Mouse (Mus musculus): ENCODE results near the gene Ano10. TPM values are rescaled to one million over a fixed set of nuclear protein-coding genes. Genes with fewer than 3 reads are reported as not detected.

The Ano10 gene
- total and polyA plus RNA-seq, 2 experiments, result 12.2 to 13.5 TPM

- WGBS, result 67% methylated on average over 3 of the region's 3 CpGs
- Histone ChIP-seq H3K4me3 (ENCODE audit: insufficient read depth, low read depth, low read length) (no peak overlapping the region), H3K9ac (ENCODE audit: low read depth, low read length) (no peak overlapping the region), H3K27ac (replicated peaks; ENCODE audit: insufficient read depth, low read depth, low read length) (no peak overlapping the region), H3K27me3 (ENCODE audit: control insufficient read depth, insufficient read depth, low read length) (no peaks in the 10 kb centered on the region), H3K4me1 (ENCODE audit: control insufficient read depth, insufficient read depth, low read length) (peaks cover 8% of the 10 kb centered on the region), H3K36me3 (ENCODE audit: control insufficient read depth, insufficient read depth, low read length) (no peaks in the 10 kb centered on the region), H3K79me2 (ENCODE audit: control insufficient read depth, insufficient read depth, low read length) (no peaks in the 10 kb centered on the region; the same call in 1 of the 2 replicates)
- no peak for DNase-seq (ENCODE audit: extremely low read depth, low read depth, low spot score)
- TF ChIP-seq CTCF (IDR thresholded peaks at IDR 0.05; ENCODE audit: low read depth, low read length), result no peak
- TF ChIP-seq POLR2A (IDR thresholded peaks at IDR 0.05; ENCODE audit: extremely low read depth, insufficient read depth, low read length), result no peak
These were observed 5.8 kb downstream of the Ano10 start for GRCm38 (mm10) chr9:122288416-122288815.

DNA sequence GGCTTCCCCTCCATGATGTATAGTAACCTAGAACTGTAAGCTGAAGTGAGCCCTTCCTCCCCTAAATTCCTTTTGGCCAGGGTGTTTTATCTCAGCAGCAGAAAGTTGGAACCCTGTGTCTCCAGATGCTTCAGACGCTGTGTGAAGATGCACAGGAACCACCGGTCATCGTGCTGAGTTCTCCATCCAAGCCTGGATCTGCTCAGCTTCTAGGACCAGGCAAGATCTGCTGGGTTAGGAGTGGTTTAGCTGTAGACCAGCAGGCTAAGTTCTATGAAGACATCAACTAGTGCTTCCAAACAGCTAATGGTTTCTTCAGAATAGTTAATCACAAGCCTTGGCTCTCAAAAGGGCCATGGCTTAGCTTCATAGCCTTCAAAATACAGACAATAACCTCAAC, 6.7 kb downstream of the Ano10 start:
- DNase-seq (ENCODE audit: extremely low read depth, low read depth, low spot score), result no peak
- H3K9ac ChIP-seq (ENCODE audit: low read depth, low read length), result no peak overlapping the region
- no peaks in the 10 kb centered on the region for H3K27me3 ChIP-seq (ENCODE audit: control insufficient read depth, insufficient read depth, low read length)
- no peaks in the 10 kb centered on the region for H3K36me3 ChIP-seq (ENCODE audit: control insufficient read depth, insufficient read depth, low read length)
- no peaks in the 10 kb centered on the region; the same call in 1 of the 2 replicates for H3K79me2 ChIP-seq (ENCODE audit: control insufficient read depth, insufficient read depth, low read length)
- H3K4me3 ChIP-seq (ENCODE audit: insufficient read depth, low read depth, low read length), result no peak overlapping the region
- no peak overlapping the region for H3K27ac ChIP-seq (replicated peaks; ENCODE audit: insufficient read depth, low read depth, low read length)
- 93% methylated on average over 3 of the region's 3 CpGs for WGBS
- H3K4me1 ChIP-seq (ENCODE audit: control insufficient read depth, insufficient read depth, low read length), result peaks cover 7% of the 10 kb centered on the region
- TF ChIP-seq CTCF (IDR thresholded peaks at IDR 0.05; ENCODE audit: low read depth, low read length), result no peak
- TF ChIP-seq POLR2A (IDR thresholded peaks at IDR 0.05; ENCODE audit: extremely low read depth, insufficient read depth, low read length), result no peak

DNA sequence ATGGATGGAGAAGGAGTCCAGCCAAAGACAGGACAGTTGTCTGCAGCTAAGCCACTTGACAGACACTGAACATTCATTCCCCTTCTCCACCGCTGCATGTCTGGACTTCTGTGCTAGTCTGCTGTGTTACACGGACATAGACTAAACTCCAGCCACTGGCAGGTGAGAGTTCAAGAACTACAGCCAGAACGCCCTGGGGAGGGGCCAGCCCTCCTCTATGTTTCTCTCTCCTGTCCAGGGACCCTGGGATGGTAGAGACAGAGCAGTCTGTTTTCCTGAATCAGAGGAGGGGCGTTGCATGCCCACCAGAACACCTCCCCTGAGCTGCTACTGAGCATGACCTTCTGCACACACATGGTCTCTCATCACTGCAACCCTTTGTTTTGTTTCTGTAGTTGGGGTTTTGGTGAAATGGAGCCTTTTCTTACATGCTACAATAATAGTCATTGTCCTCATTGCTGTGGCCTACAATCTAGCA, 8.4 kb downstream of the Ano10 start:
- 49% methylated on average over 4 of the region's 4 CpGs for WGBS
- Histone ChIP-seq H3K4me1 (ENCODE audit: control insufficient read depth, insufficient read depth, low read length) (peaks cover 7% of the 10 kb centered on the region), H3K9ac (ENCODE audit: low read depth, low read length) (no peak overlapping the region), H3K36me3 (ENCODE audit: control insufficient read depth, insufficient read depth, low read length) (no peaks in the 10 kb centered on the region), H3K27me3 (ENCODE audit: control insufficient read depth, insufficient read depth, low read length) (no peaks in the 10 kb centered on the region), H3K79me2 (ENCODE audit: control insufficient read depth, insufficient read depth, low read length) (no peaks in the 10 kb centered on the region; the same call in 1 of the 2 replicates), H3K27ac (replicated peaks; ENCODE audit: insufficient read depth, low read depth, low read length) (no peak overlapping the region), H3K4me3 (ENCODE audit: insufficient read depth, low read depth, low read length) (no peak overlapping the region)
- TF ChIP-seq POLR2A (IDR thresholded peaks at IDR 0.05; ENCODE audit: extremely low read depth, insufficient read depth, low read length) (no peak), CTCF (IDR thresholded peaks at IDR 0.05; ENCODE audit: low read depth, low read length) (no peak)
- DNase-seq (ENCODE audit: extremely low read depth, low read depth, low spot score), result no peak

- no peak for DNase-seq (ENCODE audit: extremely low read depth, low read depth, low spot score)
- H3K4me3 ChIP-seq (ENCODE audit: insufficient read depth, low read depth, low read length), result no peak overlapping the region
- 38% methylated on average over 6 of the region's 11 CpGs for WGBS
These were observed 8.9 kb downstream of the Ano10 start for GRCm38 (mm10) chr9:122285146-122285832.

GRCm38 (mm10) chr9:122284696-122285095, 9.5 kb downstream of the Ano10 start:
- 36% methylated on average over 2 of the region's 2 CpGs for WGBS

More at GRCm38 (mm10) chr9:122285146-122285832, 8.9 kb downstream of the Ano10 start:
- no peak for TF ChIP-seq CTCF (IDR thresholded peaks at IDR 0.05; ENCODE audit: low read depth, low read length)
- TF ChIP-seq POLR2A (IDR thresholded peaks at IDR 0.05; ENCODE audit: extremely low read depth, insufficient read depth, low read length), result no peak
- Histone ChIP-seq H3K27me3 (ENCODE audit: control insufficient read depth, insufficient read depth, low read length) (no peaks in the 10 kb centered on the region), H3K27ac (replicated peaks; ENCODE audit: insufficient read depth, low read depth, low read length) (no peak overlapping the region), H3K9ac (ENCODE audit: low read depth, low read length) (no peak overlapping the region), H3K4me1 (ENCODE audit: control insufficient read depth, insufficient read depth, low read length) (peaks cover 7% of the 10 kb centered on the region), H3K36me3 (ENCODE audit: control insufficient read depth, insufficient read depth, low read length) (no peaks in the 10 kb centered on the region), H3K79me2 (ENCODE audit: control insufficient read depth, insufficient read depth, low read length) (no peaks in the 10 kb centered on the region; the same call in 1 of the 2 replicates)

DNA sequence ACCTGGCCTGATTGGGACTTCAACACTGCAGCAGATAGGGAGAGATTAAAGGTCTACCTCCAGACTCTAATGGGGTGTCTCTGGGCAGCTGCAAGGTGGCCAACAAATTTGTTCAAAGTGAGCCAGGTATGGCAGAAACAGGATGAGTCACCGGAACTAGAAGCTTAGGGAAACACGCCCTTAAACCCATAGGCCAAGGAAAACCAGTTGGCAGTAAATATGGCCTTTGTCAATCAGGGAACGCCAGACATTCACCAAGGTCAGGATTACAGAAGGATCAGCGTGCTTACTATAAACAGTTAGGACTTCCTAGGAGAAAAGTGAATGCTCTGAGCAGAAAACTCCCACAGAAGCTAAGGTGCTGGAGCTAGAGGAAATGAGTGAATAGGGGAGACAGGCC, 13.2 kb downstream of the Ano10 start:
- TF ChIP-seq POLR2A (IDR thresholded peaks at IDR 0.05; ENCODE audit: extremely low read depth, insufficient read depth, low read length) (no peak), CTCF (IDR thresholded peaks at IDR 0.05; ENCODE audit: low read depth, low read length) (no peak)

More at GRCm38 (mm10) chr9:122284696-122285095, 9.5 kb downstream of the Ano10 start:
- Histone ChIP-seq H3K27me3 (ENCODE audit: control insufficient read depth, insufficient read depth, low read length) (no peaks in the 10 kb centered on the region), H3K27ac (replicated peaks; ENCODE audit: insufficient read depth, low read depth, low read length) (no peak overlapping the region), H3K4me1 (ENCODE audit: control insufficient read depth, insufficient read depth, low read length) (peaks cover 7% of the 10 kb centered on the region), H3K4me3 (ENCODE audit: insufficient read depth, low read depth, low read length) (no peak overlapping the region), H3K9ac (ENCODE audit: low read depth, low read length) (no peak overlapping the region), H3K36me3 (ENCODE audit: control insufficient read depth, insufficient read depth, low read length) (no peaks in the 10 kb centered on the region), H3K79me2 (ENCODE audit: control insufficient read depth, insufficient read depth, low read length) (no peaks in the 10 kb centered on the region; the same call in 1 of the 2 replicates)
- TF ChIP-seq POLR2A (IDR thresholded peaks at IDR 0.05; ENCODE audit: extremely low read depth, insufficient read depth, low read length), result no peak
- TF ChIP-seq CTCF (IDR thresholded peaks at IDR 0.05; ENCODE audit: low read depth, low read length), result no peak
- DNase-seq (ENCODE audit: extremely low read depth, low read depth, low spot score), result no peak

More for the DNA sequence above, 13.2 kb downstream of the Ano10 start:
- DNase-seq (ENCODE audit: extremely low read depth, low read depth, low spot score), result no peak
- no peak overlapping the region for H3K27ac ChIP-seq (replicated peaks; ENCODE audit: insufficient read depth, low read depth, low read length)
- H3K27me3 ChIP-seq (ENCODE audit: control insufficient read depth, insufficient read depth, low read length), result no peaks in the 10 kb centered on the region
- H3K9ac ChIP-seq (ENCODE audit: low read depth, low read length), result no peak overlapping the region
- WGBS, result 77% methylated on average over 4 of the region's 4 CpGs
- peaks cover 7% of the 10 kb centered on the region for H3K4me1 ChIP-seq (ENCODE audit: control insufficient read depth, insufficient read depth, low read length)
- H3K4me3 ChIP-seq (ENCODE audit: insufficient read depth, low read depth, low read length), result no peak overlapping the region
- H3K79me2 ChIP-seq (ENCODE audit: control insufficient read depth, insufficient read depth, low read length), result no peaks in the 10 kb centered on the region; the same call in 1 of the 2 replicates
- no peaks in the 10 kb centered on the region for H3K36me3 ChIP-seq (ENCODE audit: control insufficient read depth, insufficient read depth, low read length)
